Mouse (Mus musculus): ENCODE measurements around the gene Hdhd5.

Gene Hdhd5

DNA sequence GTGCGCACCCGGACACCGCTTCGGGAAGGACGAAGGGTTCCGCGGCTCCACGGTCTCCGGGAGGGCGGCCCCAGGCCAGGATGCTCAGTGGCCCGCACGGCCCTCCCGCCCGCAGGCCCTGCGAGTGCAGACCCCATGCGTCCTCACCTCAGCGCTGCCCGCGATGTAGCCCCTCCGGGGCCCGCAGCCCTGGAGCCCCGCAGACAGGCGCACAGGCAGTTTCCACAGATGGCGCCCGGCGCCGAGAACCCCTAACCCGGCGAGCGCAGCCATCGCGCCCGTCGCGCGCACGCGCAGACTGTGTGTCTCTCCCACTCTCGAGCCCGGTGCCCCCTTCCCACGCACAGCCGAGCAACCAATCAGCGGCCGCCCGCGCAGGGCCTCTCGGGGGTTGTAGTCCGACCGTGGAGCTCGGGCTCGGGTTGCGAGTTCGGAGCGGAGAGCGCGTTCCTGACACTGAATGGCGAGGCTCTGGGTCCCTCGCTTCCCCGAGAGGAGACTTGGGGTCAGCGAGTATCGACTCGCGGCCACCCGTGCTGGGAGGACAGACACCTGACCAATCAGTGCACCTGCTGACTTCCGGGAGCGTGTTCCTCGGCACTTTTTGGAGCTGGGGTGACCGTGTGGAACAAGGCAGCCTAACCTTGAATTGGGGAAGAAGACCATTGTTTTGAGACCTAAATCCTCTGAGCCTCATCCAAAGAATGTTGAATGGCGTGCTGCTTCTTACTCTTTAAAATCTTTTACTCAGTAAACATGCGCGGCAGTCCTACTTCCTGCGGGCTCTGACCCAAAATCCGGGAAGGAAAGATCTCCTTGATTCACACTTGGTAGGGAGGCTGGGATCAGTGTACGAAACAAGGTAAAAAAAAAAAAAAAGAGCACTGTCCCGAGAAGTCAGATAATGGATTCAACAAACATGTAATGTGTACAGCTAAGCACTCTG lies at the start of gene Hdhd5:
TSS of gene Hdhd5 (minus strand) at position 300 of the 946 bp plus-strand sequence.
- under 1% methylated on average over 75 of the region's 75 CpGs for WGBS

DNA sequence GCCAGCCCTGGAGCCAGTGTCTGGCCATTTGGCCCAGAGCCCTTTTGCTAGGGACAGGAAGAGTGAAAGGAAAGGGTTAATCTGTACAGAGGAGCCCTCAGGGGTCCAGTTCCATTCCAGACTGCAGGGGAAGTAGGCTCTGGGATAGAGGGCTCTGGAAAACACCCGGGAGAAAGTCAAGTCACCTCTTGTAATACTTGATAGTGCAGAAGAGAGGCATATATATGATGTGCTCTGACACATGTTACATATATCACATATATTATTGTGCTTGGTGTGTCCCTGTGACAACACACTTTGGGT lies 49.5 kb upstream of the Hdhd5 start:
- WGBS, result 19% methylated on average over 1 of the region's 1 CpGs

DNA sequence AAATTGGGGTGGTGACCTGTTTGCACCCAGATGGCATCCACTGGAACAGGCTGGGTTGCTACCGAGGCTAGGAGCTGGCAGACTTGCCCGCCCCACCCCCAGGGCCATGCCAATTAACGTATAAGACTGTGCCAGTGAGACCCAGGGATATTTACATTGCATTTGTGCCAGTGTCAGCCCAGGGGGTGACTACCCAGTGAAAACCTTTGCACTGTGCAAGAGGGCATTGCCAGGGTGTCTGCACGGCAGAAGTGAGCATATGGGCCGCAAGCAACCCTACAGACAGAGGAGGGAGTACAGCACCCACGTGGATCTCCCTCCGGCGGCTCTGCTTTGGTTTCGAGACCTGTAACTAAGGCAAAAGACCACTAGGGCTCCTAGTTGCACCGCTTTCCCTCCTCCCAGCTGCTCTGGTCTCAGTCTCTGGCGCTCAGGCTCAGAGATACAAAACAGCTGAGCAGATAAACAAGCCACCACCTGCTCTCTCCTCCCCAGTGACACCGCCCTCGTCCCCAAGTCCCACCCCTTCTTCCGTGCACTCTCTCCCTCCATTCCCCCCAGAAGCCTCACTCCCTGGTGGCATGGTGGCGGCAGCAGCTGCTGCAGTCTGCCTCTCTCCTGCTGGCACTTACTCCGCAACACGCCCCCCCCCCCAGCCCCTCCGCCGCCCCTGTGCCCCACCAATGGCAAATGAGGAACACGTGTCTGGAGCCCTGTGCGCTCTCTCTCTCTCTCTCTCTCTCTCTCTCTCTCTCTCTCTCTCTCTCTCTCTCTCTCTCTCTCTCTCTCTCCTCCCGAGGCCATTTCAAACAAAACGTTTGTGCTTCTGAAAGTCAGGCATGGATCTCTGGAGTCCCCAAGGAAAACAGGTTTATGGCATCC lies 49.0 kb upstream of the Hdhd5 start:
- WGBS, result 1% methylated on average over 20 of the region's 23 CpGs

DNA sequence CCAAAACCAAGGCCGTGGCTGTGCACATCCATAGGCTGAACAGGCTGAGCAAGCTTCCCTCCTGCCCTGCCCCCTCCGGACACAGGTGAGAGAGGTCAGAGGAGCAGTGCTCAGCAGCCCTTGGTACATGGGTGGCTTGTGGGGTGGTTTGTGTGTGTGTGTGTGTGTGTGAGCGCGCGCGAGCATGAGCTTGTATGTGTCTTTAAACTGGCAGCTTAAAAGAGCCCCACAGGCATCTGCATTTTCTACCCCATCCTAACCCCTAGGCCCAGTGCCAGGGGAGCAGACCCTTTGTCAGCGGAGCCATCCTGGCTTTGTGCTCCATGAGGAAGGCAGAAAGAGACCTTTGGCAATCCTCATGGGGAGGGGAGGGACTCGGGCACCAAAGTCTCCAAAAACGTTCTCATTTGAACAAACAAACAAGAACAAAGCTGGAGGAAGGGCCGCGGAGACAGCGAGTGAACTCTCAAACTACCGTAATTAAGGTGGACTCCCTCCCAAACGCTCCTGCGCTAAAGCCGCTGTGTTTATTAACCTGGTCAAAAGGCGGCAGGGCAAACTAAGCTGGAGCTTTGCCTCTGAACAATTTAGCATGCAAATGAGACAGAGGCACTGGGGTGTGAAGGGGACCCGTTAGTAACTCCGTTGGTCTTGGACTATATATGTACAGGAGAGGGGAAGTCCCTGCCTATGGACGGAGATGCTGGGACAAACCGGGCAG lies 48.2 kb upstream of the Hdhd5 start:
- 11% methylated on average over 21 of the region's 21 CpGs for WGBS

DNA sequence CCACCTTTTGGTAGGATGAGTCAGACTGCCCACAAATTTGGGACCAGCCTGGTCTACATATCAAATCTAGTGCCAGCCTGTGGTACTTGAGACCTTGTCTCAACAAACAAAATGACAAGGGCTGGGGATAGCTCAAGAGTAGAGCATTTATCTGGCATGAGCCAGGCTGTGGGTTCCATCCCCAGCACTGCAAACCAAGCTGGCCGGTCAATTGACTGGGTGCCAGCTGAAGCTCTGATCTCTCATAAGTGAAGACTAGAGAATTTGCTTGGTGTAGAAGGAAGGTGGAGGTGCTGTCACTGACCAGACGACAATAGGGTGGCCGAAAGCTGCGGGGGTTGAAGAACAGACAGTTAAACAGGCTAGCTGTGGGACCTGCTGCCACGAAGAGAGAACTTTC lies 47.4 kb upstream of the Hdhd5 start:
- 68% methylated on average over 5 of the region's 5 CpGs for WGBS

DNA sequence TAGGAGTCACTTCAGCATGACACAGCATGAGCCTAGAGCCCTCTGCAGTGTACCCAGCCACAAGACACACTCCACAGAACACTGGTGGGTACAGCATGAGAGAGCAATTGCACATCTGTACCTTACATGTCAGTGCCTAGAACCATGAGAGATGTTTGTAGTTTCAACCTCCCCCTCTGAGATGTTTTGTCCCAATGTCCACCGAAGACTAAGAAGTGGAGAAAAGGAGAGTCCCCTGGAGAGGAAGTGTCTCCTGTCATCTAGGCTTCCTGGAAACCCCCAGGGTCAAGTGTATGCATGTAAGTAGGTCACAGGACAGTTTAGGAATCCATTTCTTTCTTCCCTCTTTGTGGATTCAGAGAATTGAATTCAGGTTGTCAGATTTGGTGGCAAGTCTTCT lies 41.3 kb upstream of the Hdhd5 start:
- WGBS, result 74% methylated on average over 1 of the region's 1 CpGs

DNA sequence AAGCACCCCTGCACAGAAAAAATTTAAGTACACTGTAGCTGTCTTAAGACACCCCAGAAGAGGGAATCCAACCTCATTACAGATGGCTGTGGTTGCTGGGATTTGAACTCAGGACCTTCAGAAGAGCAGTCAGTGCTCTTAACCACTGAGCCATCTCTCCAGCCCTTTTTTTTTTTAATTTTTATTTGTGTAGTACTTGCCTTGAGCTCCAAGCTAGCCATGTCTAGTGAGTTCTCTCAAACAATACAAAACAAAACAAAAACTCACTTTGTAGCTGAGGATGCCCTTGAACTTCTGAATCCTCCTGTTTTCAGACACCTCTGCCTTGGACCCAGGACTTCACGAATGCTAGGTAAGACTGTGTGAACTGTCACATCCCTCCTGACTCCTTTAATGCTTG lies 37.1 kb upstream of the Hdhd5 start:
- WGBS, result 82% methylated on average over 1 of the region's 1 CpGs

DNA sequence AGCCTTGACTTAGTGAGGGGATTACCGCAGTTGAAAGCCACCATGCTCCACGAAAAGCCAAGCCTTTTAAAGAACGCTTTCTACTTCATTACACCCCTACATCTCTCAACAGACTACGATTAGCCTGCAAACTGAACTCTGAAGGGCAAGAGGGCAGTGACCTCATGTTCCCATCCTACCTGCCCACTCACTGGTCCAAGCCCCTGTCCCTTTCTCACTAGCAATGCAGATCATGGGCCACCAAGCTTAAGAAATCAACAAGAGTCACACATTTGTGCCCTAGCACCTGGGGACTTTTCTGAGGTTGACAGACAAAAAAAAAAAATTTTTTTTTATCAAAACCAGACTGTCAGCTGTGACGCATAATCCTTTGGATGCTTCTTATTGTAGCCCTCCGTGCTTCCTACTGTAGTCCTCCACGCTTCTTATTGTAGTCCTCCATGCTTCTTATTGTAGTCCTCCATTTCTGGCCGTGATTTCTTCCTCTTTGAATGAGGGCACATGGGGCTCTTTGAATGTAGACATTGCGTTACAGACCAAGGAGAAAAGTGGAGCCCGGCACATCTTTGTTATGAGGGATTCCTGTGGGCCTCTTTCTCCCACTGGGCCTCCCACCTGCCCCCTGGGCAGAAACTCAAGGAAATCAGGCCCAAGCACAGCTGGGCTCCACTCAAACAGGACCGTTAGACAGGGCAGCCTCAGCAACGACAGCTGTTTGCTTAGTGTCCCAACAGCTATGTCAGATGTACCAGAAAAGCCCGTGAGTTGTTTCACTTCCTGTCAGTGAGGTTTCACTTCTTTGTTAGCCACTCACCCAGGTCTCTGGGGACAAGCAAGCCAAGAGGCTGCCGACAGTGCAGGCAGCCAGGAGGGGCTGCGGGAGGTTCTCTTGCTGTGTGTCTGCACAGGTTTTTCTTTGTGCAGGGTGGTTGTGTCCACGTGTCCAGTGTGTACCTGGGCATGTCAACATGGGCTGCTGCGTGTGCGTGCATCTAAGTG lies 36.1 kb upstream of the Hdhd5 start:
- WGBS, result 72% methylated on average over 18 of the region's 18 CpGs

DNA sequence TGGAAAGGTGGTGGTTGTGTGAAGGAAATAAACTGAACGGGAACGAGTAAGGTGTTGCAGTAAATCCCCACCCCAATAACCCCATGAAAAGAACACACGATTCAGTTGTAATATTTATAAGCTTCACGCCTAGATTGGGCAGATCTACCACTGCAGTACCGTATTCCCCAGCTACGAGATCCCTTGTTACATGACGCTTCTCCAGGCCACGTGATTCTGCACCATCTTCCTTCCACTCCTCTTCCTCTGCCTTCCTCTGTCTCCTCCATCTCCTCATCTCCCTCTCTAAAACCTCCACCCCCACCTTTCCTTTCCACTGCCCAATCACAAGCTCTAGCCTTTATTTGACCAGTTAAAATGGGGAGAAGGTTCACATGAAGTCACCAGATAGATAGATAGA lies 25.5 kb upstream of the Hdhd5 start:
- 95% methylated on average over 8 of the region's 8 CpGs for WGBS

DNA sequence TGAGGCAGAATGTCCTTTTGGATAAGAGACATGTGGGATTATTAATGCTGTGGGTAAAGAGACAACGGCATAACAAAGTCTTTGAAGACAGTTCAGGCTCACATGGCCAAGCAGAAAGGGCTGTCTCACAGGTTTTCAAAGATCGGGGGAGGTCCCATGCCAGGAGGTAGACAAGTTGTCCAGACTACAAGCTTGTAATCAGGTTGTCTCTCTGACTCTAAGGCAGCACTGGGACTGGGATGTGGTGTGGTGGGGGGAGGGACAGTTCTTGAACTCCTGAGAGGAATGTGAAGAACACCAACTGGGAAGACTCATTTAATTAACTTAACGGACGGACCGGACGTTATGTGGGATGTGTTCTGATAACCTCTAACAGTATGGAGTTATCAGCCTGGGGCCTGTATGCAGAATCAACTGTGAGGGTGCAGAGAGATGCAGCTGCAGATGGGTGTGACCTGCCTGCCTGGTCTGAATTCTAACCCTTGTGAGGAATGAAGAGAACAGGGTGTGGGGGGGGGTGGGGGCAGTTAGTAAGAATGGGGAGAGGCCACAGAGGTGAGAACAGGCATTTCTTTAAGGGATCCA lies 25.0 kb upstream of the Hdhd5 start:
- 94% methylated on average over 6 of the region's 6 CpGs for WGBS

DNA sequence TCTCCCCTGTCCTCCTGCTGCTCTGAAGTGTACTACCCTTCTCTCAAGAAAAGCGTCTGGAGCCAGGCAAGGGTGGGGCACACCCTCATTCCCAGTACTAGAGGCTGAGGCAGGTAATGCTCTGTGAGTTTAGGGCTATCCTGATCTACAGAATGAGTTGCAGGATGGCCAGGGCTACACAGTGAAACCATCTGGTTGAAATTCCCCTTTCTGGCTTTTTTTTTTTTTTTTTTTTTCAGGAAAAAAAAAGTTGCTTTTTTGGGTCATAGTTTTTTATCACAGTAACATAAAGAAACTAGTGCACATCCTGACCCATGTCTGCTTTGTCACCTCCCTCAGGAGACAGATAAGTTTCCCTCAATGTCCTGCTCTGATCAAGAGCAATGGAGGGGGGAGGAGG lies 24.0 kb upstream of the Hdhd5 start:
- WGBS, result 81% methylated on average over 1 of the region's 1 CpGs

DNA sequence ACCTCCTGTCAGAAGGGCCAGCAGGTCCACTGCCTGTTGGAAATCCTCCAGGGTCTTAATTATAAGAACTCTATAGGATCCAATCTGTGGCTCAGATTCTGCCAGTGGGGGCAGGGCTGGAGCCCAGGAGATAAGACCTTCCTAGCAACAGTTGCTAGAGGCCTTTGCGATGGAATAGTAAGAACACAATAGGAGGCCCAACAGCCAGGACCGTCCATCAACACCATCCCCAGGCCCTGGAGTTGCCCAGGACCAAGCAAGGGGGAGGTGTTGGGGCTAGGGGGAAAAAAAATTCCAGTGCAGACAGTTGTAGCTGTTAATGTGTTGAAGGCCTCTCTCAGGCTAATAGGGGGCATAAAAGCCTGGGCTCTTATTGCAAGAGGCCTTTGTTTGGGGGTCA lies 19.1 kb upstream of the Hdhd5 start:
- WGBS, result 63% methylated on average over 2 of the region's 2 CpGs

DNA sequence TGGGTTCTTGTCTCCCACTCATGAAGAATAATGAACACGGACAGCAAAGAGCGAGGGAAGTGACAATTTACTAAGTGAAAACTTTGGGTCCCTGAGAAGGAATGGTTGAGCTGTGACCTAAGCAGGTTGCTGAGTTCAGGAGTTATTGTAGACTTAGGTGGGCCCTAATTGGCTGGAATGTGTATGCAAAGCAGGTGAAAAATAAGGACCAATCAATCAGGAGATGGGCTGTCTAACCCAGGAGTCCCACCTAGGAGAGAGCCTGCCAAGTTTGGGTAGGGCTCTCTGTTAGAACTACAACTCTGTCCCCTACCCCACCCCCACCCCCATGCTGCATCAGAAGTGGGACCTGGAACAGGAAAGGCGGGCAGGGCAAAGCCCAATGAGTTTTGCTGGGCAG lies 17.5 kb upstream of the Hdhd5 start:
- WGBS, result 94% methylated on average over 3 of the region's 3 CpGs

DNA sequence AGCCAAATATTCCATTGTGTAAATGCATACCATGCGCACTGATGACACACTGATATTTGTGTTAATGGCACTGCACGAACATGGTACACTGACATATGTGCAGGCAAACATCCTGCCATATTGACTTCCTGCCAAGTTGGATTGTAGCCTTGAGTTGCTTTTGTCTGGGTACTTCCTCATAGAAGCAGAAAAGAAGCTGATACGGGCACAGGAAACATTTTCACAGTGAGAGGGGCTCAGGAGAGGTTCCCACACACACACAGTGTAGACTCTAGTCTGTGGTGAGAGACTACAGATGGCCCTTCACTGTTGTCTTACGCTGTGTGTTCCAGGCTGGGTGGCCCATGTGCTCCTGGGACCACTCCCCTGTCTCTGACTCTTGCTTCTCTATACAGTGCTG lies 15.9 kb upstream of the Hdhd5 start:
- WGBS, result 75% methylated on average over 4 of the region's 4 CpGs

DNA sequence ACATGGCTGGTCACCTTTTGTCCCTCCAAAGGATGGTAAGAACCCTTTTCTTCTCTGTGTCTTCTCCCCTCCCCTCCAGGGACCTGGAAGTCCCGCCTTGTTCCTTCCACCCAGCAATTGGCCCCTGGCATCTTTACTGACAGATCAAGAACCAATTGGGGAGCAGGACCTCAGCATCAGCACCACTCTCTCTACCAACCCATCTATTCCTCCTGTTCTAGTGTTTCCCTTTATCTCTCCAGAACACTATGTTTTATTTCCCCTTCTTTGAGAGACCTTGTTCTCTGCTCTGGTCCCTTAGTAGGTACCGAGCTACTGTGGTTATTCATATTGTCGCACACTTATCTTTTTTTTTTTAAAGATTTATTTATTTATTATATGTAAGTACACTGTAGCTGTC lies 15.2 kb upstream of the Hdhd5 start:
- 94% methylated on average over 3 of the region's 3 CpGs for WGBS

DNA sequence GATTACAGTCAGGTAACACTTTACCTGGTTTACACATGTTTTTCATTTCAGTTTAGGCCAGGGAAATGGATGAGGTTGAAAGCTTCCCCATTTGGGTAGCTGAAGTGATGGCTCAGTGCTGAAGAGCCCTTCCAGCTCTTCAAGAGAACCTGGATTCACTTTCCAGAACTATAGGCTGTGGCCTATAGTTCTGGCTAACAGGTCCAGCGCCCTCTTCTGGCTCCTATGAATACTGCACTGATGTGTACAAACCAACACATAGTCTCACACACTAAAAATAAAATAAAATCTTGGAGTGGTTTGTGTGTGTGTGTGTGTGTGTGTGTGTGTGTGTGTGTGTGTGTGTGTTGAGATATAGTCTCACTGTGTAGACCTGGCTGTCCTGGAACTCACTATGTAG lies 10.9 kb upstream of the Hdhd5 start:
- WGBS, result 4% methylated on average over 1 of the region's 1 CpGs

DNA sequence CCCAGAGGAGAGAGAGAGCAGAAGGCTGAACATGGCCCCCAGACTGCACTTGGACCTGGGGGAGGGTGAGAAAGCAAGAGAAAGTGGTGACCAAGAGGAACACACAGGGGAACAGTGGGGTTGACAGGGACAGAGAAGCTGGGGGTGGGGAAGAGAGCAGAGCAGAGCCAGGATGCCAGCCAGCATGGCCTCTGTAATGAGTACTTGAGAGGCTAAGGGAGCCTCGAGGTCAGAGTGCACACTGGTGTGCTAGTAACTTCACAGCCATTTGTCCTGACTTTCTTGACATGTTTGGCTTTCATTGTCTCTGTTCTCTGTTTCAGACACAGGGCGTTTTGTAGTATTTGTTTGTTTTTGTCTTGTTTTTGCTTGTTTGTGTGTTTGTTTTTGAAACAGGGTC lies 10.3 kb upstream of the Hdhd5 start:
- 69% methylated on average over 2 of the region's 2 CpGs for WGBS

DNA sequence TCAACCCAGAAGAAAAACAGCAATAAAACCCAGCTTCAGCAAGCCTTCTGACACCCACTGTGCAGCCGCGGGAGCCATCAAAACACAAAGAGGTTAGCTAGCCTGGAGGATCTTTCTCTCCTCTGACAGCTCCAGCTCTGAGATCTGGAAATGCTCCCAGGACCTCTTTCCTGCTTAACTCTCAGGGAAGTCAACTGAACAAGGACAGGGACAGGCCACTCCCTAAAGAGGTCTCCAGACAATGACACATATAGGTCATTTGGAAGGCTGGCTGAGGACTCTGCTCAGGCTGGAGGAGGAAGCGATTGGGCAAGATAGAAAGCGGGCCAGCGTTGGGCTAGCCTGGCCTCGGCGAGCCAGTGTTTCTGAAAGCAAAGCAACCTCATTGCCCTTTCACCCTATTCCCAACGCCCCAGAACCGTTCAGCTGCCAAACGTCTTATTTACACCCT lies 8.7 kb upstream of the Hdhd5 start:
- WGBS, result 61% methylated on average over 10 of the region's 10 CpGs

DNA sequence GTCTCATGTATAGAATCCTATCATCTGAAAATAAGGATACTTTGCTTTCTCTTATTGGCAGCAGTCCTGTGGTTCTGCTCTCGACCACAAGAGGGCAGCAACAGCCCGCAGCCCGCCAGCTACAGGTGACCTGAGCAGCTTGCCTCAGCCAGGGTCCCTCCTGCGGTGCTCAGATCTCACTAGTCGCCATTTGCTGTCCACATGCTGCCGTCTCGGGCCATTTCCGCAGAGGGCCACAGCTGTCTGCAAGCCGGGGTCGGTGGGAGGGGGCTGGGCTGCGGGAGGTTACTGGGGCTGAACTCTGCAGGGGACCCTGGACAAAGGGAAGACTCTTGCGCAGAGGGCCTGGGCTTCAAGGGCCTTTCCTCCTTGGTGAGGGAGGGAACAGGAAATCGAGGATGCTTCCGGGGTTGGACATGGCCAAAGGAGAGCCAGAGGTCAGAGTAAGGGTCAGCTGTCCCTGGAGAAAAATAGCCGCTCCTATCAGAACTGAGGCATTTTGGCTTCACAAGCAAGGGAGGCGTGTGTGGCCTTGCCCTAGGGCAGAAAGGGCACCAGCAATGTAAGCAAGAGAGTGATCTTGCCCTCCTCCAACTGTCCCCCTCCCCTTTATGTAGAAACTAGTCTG lies 8.1 kb upstream of the Hdhd5 start:
- 8% methylated on average over 16 of the region's 16 CpGs for WGBS

DNA sequence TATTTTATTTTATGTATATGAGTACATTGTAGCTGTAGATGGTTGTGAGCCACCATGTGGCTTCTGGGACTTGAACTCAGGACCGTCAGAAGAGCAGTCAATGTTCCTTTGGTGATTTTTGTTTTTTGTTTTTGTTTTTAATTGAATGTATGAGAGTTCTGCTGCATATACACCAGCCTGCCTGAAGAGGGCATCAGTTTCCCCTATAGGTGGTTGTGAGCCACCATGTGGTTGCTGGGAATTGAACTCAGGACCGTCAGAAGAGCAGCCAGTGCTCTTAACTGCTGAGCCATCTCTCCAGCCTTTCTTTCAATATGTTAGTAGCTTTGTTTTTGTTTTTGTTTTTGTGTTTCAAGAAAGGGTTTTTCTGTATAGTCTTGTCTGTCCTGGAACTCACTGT lies 5.2 kb upstream of the Hdhd5 start:
- WGBS, result 80% methylated on average over 2 of the region's 2 CpGs

Data from cerebral cortex, adult 2 months (tissue).